Mouse (Mus musculus) activated CD4-positive, CD25-positive, alpha-beta regulatory T cell, adult 4 months (primary cell): Measurements from ENCODE around the gene Sorbs1. TPM values are rescaled to one million over a fixed set of nuclear protein-coding genes. Genes with fewer than 3 reads are reported as not detected.

ENCODE experiments used
- ATAC-seq: one replicate; pipeline ENCODE4 v1.8.0; 2017
- polyA plus RNA-seq, 2 experiments: library from polyadenylated mRNA; unstranded; fragments of 100-300 nt; shearing (Covaris generic); gene quantifications; one replicate each; pipeline ENCODE4 v1.2.1; 2017

Gene Sorbs1
- polyA plus RNA-seq, 2 experiments from 2014 or later: 14.0 to 15.7 TPM

DNA sequence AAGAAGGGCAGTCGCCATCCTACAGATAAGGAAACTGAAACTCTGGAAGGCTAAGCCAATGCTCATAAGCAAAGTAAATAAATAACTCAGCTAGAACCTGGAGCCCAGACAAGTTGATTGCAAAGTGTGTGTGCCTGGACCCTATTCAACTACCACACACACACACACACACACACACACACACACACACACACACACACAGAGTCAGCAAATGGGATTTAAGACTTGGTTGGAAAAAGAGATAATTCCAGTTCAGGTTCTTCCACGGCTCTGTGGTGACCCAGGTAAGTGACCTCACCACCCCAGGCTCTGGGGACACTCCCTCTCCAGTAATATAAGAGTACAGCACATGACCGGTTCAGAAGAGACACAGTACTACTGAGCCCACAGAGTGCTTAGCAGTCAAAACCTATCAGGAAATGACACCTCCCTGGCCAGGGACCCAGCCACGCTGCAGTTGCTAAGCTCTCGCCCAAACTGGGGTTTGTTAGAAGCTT, 36.1 kb downstream of the Sorbs1 start:
- ATAC-seq: peak; percentile 32

DNA sequence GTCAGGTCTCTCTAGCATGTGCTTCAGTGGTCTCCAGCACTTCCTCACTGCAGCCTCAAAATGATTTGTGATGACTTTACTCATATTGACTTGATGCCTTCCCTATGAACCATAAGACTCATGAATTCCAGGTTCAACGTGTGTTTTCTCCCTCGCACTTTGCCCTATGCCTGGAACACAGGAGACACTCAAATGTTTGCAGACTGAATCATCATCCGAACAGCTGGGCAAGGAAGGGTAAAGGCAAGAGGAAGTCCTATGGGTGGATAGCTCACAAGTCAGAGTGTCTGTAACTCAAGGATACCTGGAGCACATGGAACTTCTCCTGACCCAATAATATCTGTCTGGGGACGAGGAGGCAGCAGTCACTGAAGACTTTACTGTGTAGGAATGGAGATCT, 37.1 kb downstream of the Sorbs1 start:
- ATAC-seq: no peak

DNA sequence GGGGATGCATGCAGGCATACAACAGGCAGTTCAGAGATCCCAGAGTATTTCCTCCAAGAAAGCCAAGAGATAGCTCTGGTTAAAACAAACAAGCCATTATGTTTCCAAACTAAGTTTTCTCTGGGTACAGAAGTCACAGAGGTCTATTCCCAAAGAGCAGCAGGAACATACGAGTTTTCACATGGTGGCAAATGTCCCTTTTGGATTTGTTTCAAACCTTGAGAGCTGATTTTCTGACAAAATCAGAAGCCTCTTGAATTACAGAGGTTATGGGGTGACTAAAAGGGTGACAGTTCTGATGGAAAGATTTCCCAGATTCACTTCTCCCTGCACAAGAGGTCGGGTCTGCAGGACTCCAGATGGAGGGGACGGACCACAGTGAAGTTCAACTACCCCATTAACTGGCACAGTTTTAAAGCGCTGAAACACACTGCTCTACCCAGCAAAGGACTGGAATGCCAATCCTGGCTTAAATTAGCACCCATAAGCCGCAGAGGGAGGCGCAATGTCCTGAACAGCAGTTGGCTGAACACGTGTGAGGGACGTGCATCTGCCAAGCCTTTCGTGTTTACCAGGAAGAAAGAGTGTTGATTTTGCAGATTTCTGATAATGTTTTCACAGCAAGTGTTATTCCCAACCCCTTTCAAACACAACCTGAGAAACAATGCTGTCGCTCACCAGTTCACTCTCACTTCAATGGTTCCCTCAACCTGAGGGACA, 41.9 kb downstream of the Sorbs1 start:
- ATAC-seq: no peak

DNA sequence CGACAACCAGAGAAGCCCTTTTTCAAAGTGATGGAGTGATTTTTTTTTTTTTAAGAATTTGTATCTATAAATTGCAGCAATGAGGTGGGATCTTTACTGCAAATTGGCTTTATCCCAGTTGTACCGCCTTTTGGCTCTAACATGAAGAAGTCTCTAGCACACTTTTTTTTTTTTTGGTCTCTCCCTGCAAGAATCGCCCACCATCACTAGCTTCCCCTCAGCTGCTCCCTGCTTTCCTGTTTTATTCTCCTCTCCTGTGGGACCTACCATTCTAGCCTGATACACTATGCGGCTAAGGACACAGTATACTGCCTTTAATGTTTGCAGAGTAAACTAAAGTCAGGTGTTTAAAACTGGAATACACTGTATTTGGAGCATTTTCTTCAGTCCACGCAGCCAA, 43.8 kb downstream of the Sorbs1 start:
- ATAC-seq: no peak

DNA sequence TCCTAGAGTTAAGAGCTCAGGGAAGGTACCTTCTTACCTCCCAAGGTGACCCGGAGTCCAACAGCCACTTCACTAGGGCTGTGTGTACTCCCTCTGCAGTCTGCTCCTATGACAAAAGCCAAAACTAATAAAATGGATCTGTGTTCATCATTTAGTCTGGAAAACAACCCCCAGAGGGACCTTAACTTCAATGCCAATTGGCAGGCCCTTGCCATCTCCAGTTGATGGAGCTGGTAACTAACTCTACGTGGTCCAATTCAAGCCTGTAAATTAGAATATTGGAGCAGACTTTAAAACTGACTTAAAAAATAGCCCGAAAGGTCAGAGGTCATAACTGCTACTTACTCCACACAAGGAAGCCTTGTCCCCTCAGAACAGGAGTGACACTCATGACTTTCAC, 45.3 kb downstream of the Sorbs1 start:
- ATAC-seq: no peak

DNA sequence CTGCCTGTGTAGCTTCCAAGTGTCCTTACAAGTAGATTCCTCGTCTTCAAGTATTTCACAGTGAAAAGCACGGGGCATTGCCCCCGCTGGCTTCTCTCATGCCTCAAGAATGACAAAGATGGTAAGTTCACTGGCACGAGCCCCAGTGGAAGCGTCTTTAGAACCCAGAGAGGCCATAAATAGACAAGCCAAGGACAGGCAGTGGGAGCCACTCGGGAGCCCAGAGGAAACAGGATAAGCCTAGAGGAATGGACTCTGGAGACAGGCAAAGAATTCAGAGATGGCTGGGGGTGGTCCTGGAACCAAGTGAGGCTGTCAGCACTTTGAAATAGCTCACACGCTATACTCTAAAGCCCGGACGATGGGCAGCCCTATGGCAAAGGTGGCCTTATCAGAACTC, 45.8 kb downstream of the Sorbs1 start:
- no peak for ATAC-seq

DNA sequence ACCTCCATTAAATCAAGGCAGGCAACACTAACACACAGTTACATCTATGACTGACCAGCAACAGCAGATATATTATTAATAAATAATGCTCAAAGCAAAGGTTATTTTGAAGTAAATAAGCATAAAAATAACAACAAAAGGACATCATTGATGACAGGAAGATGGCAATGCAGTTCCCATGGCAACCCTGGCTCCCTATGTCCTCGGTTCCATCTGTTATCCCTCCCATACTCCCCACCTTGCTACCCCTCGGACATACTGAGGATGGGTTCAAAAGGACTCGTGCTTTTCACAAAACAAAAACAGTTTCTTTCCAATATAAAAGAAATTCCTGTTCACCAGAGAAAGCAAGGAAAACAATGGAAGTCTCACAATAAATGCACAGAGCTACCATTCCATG, 48.2 kb downstream of the Sorbs1 start:
- ATAC-seq: no peak

DNA sequence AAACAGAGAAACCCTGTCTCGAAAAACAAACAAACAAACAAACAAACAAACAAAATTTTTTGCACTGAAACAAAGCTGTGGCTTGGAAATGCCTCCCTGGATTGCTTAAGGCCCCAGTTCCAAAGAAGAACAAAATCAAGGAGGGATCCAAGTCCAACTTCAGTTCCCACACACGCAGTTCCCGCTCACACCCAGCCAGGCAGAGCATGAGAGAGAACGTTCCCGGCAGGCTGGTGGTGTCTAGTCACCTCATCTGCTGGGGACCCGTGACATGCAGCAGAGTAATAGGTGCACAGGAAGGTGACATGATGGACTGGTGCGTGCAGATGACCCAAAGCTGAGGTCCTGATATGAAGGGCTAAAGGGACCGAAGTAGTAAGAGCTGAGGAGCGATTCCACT, 49.2 kb downstream of the Sorbs1 start:
- ATAC-seq: no peak

DNA sequence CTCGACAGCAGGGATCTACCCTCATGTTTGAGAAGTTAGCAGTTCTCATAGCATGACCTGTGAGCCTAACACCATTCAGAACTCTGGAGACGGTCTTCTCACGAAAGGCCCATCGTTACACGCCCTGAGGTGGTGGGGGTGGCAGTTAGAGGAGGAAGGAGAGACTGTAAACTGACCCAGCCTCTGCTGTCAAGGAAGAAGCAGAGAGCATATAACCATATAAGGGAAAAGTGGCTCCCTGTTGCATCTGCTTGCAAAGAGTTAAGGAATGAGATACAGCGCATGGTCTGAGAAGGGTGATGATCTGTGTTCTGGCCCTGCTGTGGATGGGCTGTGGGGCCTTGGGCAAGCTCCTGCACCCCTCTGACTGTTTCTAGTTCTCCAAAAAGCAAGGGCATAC, 50.7 kb downstream of the Sorbs1 start:
- no peak for ATAC-seq

DNA sequence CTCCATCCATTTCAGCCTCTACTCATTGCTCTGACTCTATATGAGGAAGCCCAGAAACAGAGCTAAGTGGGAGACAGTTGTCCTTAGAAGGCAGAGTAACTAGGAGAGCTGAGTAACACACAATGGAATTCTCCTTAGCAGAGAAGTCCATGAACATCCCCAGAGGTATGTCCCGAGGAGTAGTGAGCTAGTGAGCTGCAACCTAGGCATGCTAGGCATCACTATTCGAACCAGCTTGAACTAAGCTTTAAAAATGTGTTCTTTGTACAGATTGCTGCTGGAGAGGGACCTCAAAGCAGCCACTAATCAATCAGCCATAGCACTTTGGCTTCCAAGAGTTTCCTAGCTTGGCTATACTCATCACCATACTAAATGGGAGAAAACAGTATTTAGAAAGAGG, 51.1 kb downstream of the Sorbs1 start:
- no peak for ATAC-seq

DNA sequence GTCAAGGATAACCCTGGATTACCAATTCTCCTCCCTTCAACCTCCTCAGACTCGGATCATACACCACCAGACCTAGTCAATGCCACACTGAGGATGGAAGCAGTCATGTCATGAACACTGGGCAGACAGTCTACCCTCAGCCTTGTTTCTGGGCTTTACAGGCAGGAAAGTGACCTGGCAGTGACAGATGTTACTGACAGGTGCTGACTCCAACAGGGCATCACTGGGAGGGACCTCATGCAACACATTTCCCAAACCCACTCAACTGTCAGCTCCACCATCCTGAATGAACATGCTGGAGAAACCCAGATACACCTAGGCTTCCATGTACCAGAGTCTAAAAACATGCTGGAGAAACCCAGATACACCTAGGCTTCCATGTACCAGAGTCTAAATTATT, 51.9 kb downstream of the Sorbs1 start:
- no peak for ATAC-seq

DNA sequence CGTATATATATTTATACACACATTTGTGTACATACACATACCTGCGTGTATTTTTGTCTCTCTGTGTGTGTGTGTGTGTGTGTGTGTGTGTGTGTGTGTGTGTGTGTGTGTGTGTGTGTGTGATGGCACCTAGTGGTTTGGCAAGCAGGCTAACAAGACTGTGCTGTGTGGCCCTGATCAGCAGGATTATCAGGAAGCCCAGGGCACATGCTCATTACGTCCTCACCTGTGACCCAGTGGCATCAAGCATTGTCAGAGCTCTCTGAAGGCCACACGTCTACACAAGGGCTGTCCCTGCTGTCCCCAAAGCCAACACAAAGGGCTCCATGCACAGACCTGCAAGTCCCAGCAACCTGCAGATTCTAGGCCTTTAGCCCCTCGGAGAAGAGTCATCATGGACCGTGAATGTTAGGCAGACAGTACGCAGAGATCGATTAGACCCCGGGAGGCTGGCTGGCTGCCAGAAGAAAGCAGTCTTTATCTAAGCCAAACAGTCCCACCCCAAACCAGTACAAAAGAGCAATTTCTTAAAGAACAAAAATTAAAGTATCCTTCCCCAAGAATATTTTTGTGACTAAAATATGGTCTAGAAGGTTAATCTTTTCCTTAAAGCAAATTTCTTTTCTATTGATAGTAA, 52.6 kb downstream of the Sorbs1 start:
- ATAC-seq: no peak

DNA sequence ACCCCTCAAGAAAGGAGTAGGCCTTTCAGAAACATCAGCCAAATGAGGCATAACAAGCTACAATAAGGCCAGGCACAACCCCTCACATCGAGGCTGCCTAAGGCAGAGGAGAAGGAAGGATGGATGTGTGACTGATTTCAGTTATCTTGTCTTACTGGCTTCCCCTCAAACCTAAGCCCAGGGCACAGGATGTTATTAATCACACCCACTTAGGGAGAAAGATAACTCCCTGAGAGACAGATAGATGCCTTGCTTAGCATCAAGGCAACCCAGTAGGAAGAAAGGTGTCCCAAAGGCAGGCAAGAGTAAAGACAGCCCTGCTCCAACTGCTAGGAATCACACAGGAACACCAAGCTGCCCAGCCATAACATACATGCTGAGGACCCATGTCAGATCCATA, 54.2 kb downstream of the Sorbs1 start:
- ATAC-seq: no peak

DNA sequence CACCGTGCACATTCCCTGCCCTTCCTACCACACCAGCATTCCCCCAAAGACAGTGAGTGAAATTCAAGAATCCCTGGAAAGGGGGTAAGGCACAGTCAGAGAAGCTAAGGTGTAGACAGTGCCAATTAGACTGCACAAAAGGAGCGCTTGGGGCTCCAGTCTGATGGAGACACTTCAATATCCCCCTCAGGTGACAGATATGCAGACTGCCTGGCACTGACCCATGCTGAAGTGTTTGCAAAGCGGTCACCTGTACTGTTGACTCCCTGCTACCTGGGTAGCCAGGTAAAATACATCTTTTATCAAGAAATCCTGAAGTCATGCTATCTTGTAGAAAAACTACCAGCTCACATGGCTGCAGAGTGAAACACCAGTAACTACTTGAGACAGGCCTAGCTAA, 54.8 kb downstream of the Sorbs1 start:
- no peak for ATAC-seq

DNA sequence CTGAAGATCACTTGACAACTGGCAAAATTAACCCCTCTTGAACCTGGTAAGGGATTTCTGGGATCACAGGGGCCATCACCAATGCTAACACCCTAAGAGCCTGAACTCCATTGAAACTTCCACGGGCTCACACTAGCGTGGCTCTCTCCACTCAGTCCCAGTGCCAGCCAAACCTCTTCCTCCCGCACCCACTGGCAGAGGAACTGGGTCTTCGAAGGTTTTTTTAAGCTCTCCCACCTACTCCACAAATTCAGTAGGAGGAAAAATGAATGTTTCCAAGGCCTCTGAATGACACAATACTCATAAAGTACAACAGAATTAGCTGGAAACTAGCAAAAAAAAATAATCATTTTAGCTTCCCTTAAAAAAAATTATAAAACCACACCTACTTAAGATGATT, 58.3 kb downstream of the Sorbs1 start:
- ATAC-seq: no peak

DNA sequence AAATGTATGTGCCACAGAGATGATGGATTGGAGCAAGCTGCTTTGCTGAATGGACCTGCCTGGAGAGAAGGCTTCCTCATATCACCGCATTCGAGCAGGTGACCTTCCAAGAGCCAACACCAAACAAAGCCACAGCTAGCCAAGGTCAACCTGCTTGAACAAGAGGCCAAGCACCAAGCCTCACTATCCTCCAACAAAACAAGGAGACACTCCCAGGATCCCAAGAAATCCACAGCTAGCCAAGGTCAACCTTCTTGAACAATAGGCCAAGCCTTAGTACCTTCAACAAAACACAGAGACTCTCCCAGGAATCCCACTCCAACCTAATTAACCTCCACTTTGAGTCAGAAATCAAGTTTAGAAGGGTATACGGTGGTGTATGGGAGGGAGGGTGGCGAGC, 59.5 kb downstream of the Sorbs1 start:
- ATAC-seq: no peak

DNA sequence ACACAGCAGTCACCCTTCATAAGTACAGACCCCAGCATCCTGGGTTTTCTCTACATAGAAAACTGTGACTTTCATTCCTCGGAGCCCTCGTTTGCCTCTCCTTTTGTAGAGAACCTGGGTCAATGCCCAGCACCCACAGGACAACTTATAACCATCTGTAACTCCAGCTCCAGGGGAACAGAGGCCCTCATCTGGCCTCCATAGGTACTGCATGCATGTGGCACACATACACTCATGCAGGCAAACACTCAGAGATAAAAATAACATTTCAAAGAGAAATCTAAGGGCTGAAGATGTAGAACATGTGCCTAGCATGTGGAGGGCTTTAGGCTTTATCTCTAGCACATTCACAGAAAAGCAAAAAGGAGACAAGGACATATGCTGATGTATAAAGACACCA, 61.4 kb downstream of the Sorbs1 start:
- ATAC-seq: no peak

DNA sequence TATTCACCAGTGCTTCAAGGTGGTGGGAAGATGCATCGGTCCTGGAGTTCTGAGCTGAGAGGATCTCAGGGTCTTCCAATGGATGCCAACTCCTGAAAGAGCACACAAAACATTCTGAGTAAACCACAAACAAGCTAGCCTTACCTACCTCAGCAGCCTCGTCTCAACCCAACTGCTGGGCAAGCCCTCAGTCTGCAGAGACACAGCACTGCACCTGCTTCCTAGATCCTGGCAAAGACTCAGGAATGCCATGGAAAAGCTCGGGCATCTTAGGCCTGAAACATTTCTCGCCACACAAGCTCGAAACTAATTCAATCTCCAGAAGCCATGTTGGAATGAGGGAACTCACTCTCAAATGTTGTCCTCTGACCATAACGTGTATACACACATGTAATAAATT, 62.3 kb downstream of the Sorbs1 start:
- no peak for ATAC-seq

DNA sequence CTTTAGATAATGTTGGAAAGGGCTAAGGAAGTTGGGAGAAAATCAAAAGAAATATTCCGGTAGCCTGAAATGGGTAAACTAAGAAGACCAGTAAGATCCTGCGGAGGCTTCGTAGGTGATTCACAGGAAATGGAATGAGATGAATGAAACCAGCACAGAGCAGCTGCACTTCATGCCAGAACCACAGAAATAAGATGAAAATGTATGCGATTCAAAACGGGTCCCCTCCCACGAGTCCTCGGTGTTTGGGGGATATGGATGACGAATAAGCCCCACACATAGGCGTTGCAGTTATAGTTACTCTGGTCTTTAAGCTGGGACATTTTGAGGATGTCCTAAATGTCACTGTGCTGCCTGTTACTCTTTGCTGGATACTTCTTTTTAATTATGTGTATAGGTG, 67.1 kb downstream of the Sorbs1 start:
- no peak for ATAC-seq

DNA sequence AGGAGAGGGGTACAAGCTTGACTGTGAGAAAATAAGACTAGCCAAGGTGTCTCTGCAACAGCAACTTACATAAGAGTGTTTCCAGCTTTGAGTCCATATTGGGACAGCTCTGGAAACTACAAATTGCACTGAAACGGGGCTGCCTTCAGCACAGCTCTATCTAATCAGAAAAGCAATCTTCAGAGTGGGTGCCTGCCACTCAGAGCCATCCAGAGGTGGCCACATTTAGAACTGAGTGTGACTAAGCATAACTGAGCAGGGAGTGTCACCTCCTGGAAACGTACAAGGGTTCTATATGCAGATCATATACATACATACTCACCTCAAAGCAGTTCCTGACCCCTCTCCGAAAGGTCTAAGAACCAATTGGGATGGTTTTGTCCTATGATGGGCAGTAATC, 71.2 kb downstream of the Sorbs1 start:
- no peak for ATAC-seq

DNA sequence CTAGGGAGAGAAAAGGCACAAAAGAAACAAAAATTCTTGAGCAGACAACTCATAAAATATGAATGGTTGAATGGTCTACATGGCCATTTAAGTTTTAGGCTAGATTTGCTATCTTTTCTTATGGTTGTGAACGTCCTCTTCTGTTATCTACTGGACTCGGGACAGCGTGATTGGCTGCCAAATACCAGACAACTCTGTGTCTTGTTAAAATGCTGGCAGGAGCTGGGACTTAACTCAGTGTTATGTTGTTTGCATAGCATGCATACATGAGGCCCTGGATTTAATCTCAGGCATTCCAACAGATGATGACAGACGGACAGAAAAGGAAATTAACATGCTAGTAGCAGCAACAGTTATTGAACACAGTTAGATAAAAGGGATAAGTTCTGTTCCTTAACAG, 72.6 kb downstream of the Sorbs1 start:
- no peak for ATAC-seq

DNA sequence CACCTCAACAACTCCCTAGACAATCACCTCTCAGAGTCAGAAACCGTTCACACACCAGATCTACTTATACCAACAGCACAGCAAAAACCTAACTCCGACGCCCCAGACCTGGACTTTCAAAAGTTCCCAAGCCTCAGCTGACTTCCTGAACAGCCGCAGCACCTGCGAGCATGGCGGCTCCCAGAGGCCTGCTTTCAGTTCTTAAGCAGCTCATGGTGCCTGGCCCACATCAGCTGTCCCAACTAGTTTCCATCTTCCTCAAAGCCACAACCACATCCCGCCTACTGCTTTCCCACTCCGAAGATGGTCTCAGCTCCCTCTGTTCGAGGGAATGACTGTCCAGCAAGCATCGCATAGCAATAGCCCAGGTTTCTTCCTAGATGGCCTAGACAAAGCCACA, 74.7 kb downstream of the Sorbs1 start:
- ATAC-seq: no peak

DNA sequence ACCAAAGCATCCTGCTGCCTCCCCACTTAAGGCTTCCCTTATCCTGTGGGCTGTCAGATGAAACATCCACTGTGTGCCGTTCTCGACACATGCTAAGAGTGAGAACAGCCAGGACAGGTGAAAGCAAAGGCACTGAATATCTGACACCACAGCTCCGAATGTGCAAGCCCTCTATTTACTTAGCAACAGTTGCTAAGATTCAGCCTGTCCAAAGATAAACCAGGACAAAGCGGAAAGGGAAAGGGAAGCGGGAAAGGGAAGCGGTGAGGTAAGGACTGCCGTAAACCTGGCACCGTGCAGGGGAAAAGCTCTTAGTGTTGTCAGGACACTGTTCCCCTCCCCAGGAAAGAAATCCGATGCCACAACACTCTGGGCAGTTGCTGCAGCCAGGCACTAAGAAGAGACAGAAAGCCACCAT, 75.9 kb downstream of the Sorbs1 start:
- ATAC-seq: no peak

DNA sequence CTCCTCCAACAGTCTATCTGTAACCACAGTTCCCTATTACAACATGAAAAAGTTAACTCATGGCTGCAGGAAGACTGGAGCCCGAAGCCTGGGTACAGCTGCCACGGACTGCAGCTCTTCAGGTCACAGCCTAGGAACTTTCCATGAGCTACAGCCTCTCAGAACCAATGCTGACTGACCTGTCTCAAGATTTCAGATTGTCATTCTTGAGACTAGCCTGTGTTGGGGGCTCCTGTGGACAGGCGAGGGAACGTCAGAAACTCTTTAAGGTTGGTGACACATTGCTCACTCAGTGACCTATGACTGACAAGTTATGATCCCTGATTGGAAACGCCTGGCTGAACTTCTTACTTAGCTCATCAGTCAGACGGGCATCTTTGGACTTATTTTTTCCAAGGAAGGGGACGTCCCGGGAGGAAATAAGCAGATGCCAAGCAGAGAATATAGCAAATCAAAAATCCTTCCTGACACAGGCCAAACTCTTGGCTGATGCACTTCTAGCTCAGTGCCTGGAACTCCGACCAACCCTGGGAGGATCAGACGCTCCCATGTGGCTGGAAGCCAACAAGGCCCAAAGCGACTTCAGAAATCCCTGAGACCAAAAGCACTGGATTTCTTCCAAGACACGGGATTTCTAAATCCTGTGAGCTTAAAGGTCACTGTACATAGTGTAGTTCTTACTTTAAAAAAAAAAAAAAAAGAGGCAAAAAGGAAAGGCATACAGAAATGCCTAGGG, 76.9 kb downstream of the Sorbs1 start:
- no peak for ATAC-seq
